Mouse (Mus musculus): ENCODE data around the gene Syn3. TPM values are rescaled to one million over a fixed set of nuclear protein-coding genes. Genes with fewer than 3 reads are reported as not detected.

The Syn3 gene
- polyA plus RNA-seq, 1 experiment from 2014 or later = 4.0 TPM

DNA sequence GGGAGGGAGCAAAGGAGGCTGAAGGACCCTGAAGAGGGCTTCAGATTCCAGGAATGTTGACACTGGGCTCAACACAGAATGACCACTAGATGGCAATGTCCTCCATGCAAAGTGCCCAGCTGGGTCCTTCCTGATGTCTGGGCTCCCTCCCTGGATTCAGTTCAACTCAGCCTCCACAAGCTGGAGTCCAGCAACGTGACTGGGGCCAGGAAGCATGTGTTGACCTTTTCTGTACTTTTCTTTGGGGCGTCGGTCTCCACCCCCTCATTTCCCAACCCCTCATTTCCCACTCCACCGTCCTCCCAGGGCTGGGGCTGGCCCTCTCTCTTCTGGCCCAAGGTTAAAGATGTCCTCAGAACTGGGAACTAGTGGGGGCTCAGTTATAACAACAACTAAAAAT is 433.8 kb downstream of the Syn3 start:
- Histone ChIP-seq H3K4me2 (ENCODE audit: low read depth, severe bottlenecking) (no peak overlapping the region), H3K4me1 (ENCODE audit: control insufficient read depth, insufficient read depth, low read length) (peaks cover 10% of the 10 kb centered on the region; the same call in 1 of the 2 replicates), H3K27ac (replicated peaks; ENCODE audit: low read depth, low read length) (no peak overlapping the region), H3K9me3 (ENCODE audit: control insufficient read depth, low read length) (no peaks in the 10 kb centered on the region), H3K36me3 (ENCODE audit: control insufficient read depth, insufficient read depth, low read length) (no peaks in the 10 kb centered on the region), H3K27me3 (ENCODE audit: control insufficient read depth, insufficient read depth, low read length) (no peaks in the 10 kb centered on the region), H3K4me3 (ENCODE audit: low read depth, low read length) (no peak overlapping the region), H3K9ac (ENCODE audit: low read length) (no peak overlapping the region)
- WGBS = 5% methylated on average over 4 of the region's 4 CpGs
- ATAC-seq (ENCODE audit: insufficient number of reproducible peaks, low FRiP score, low TSS enrichment, low read depth) = peak; percentile 75; the same call in 1 of the 2 replicates
- DNase-seq (ENCODE audit: low spot score) = peak; percentile 85

DNA sequence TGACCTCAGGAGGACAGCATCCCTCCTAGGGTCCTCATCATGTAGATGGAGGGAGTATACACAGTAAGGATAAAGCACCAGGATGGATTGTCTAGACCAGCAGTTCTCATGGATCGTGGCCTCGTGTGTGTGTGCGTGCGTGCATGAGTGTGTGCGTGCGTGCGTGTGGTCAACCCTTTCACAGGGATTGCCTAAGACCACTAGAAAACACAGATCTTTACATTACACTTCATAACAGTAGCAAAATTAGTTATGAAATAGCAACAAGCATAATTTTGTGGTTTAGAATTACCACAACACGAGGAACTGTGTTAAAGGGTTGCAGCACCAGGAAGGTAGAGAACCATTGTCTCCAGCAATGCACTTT is 435.7 kb downstream of the Syn3 start:
- ATAC-seq (ENCODE audit: insufficient number of reproducible peaks, low FRiP score, low TSS enrichment, low read depth) (no peak), DNase-seq (ENCODE audit: low spot score) (no peak)
- H3K4me1 ChIP-seq (ENCODE audit: control insufficient read depth, insufficient read depth, low read length) = 0 out of 2 replicates have a peak, but pooled peaks cover 7% of the 10 kb centered on the region
- no peak overlapping the region for H3K4me3 ChIP-seq (ENCODE audit: low read depth, low read length)
- no peak overlapping the region for H3K4me2 ChIP-seq (ENCODE audit: low read depth, severe bottlenecking)
- no peaks in the 10 kb centered on the region for H3K36me3 ChIP-seq (ENCODE audit: control insufficient read depth, insufficient read depth, low read length)
- H3K27ac ChIP-seq (replicated peaks; ENCODE audit: low read depth, low read length) = no peak overlapping the region
- H3K9me3 ChIP-seq (ENCODE audit: control insufficient read depth, low read length) = no peaks in the 10 kb centered on the region
- no peak overlapping the region for H3K9ac ChIP-seq (ENCODE audit: low read length)
- H3K27me3 ChIP-seq (ENCODE audit: control insufficient read depth, insufficient read depth, low read length) = no peaks in the 10 kb centered on the region
- WGBS = 91% methylated on average over 8 of the region's 8 CpGs

DNA sequence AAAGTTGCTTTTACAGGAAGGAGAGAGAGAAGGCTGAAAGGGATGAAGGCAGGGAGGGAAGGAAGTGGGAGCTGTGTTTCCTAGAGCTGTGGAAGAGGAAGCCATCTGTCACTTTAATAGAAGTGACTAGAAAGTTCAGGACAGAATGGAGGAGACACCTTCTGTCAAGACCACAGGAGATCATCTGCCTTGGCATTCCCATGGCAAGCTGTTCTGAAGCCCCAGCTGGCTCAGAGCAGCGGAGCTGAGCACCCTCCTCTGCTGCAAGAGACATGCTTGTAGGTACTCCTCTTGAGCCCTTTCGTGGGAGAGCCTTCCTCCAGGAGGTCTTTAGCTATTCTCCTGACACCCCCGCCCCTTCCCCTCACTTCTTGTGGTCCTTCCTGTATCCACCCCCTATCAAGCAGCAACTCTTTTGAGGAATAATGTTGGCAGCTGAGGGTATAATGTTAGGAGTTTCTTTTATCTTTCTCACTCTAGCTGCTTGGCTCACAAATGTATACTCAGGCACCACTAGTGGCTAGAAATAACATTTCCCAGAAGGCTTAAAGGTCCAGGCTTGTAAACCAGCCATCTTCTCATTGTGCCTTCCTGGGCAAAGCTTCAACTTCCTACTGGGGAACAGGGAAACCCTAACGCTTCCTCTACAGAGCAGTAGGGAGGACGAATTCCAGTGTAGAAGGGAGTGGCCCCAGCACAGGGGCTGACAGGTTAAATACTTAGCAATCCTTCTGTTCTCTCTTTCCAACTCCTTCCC is 436.3 kb downstream of the Syn3 start:
- WGBS = 59% methylated on average over 5 of the region's 5 CpGs
- Histone ChIP-seq H3K4me3 (ENCODE audit: low read depth, low read length) (no peak overlapping the region), H3K4me2 (ENCODE audit: low read depth, severe bottlenecking) (no peak overlapping the region), H3K27me3 (ENCODE audit: control insufficient read depth, insufficient read depth, low read length) (no peaks in the 10 kb centered on the region), H3K27ac (replicated peaks; ENCODE audit: low read depth, low read length) (no peak overlapping the region), H3K36me3 (ENCODE audit: control insufficient read depth, insufficient read depth, low read length) (no peaks in the 10 kb centered on the region), H3K4me1 (ENCODE audit: control insufficient read depth, insufficient read depth, low read length) (0 out of 2 replicates have a peak, but pooled peaks cover 5% of the 10 kb centered on the region), H3K9me3 (ENCODE audit: control insufficient read depth, low read length) (no peaks in the 10 kb centered on the region), H3K9ac (ENCODE audit: low read length) (no peak overlapping the region)
- DNase-seq (ENCODE audit: low spot score) (no peak), ATAC-seq (ENCODE audit: insufficient number of reproducible peaks, low FRiP score, low TSS enrichment, low read depth) (no peak)

DNA sequence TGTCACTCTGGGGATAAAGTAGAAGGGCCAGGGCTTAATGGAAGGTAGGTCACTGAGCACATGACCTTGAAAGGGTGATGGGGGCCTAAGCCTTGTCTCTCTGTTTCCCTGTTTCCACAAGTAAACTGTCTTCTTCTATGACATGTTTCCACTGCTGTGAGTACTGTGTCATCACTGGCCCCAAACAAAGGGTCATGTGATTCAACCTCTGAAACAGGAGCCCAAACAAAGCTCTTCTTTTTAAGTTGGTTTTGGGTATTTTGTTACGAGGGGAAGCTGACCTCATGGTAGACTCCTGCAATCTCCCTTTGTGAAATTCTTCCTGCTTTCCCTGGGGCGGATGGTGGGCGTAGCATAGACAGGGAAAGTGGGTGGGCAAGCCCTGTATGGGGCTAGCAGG is 438.4 kb downstream of the Syn3 start:
- Histone ChIP-seq H3K4me1 (ENCODE audit: control insufficient read depth, insufficient read depth, low read length) (0 out of 2 replicates have a peak, but pooled peaks cover 5% of the 10 kb centered on the region), H3K9me3 (ENCODE audit: control insufficient read depth, low read length) (no peaks in the 10 kb centered on the region), H3K36me3 (ENCODE audit: control insufficient read depth, insufficient read depth, low read length) (no peaks in the 10 kb centered on the region), H3K9ac (ENCODE audit: low read length) (no peak overlapping the region), H3K27me3 (ENCODE audit: control insufficient read depth, insufficient read depth, low read length) (no peaks in the 10 kb centered on the region), H3K4me2 (ENCODE audit: low read depth, severe bottlenecking) (no peak overlapping the region), H3K27ac (replicated peaks; ENCODE audit: low read depth, low read length) (no peak overlapping the region), H3K4me3 (ENCODE audit: low read depth, low read length) (no peak overlapping the region)
- DNase-seq (ENCODE audit: low spot score) (no peak), ATAC-seq (ENCODE audit: insufficient number of reproducible peaks, low FRiP score, low TSS enrichment, low read depth) (no peak)
- 81% methylated on average over 3 of the region's 3 CpGs for WGBS

DNA sequence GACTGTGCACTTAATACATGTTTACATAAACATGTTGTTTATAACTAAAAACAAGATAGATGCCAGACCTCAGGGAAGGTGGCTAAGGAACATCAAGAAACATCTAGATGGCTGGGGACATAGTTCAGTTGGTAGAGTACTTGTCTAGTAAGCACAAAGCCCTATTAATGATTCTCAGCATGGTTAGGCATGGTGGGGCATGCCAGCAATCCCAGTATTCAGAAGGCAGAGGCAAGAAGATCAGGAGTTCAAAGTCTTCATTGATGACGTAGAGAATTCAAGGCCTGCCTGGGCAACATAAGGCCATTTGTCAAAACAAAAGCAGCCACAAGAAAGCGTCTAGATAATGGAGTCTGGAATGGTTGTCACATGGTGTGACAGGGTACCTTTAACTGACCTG is 441.0 kb downstream of the Syn3 start:
- Histone ChIP-seq H3K4me1 (ENCODE audit: control insufficient read depth, insufficient read depth, low read length) (0 out of 2 replicates have a peak, but pooled peaks cover 5% of the 10 kb centered on the region), H3K4me3 (ENCODE audit: low read depth, low read length) (no peak overlapping the region), H3K27ac (replicated peaks; ENCODE audit: low read depth, low read length) (no peak overlapping the region), H3K36me3 (ENCODE audit: control insufficient read depth, insufficient read depth, low read length) (no peaks in the 10 kb centered on the region), H3K4me2 (ENCODE audit: low read depth, severe bottlenecking) (no peak overlapping the region), H3K27me3 (ENCODE audit: control insufficient read depth, insufficient read depth, low read length) (no peaks in the 10 kb centered on the region), H3K9ac (ENCODE audit: low read length) (no peak overlapping the region), H3K9me3 (ENCODE audit: control insufficient read depth, low read length) (no peaks in the 10 kb centered on the region)
- 66% methylated on average over 2 of the region's 2 CpGs for WGBS
- ATAC-seq (ENCODE audit: insufficient number of reproducible peaks, low FRiP score, low TSS enrichment, low read depth) (no peak), DNase-seq (ENCODE audit: low spot score) (no peak)

DNA sequence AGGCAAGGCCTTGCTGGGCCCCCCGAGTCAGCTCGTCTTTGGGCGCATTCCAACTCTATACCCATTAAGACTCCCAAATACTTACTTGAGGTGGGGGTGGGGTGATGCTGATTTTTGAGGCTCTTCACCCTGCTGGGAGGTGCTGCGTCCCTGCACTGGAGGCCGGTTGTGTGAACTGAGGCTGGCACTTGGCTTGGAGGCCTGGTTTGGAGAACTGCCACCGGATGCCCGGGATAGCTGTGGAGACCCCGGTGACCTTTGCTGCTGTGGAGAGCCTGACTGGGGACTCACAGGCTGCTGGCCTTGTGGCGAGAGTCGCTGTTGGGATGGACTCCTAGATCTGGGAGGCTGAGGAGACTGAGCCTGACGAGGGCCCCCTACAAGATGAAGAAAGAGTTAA is 441.4 kb downstream of the Syn3 start:
- DNase-seq (ENCODE audit: low spot score) = no peak

DNA sequence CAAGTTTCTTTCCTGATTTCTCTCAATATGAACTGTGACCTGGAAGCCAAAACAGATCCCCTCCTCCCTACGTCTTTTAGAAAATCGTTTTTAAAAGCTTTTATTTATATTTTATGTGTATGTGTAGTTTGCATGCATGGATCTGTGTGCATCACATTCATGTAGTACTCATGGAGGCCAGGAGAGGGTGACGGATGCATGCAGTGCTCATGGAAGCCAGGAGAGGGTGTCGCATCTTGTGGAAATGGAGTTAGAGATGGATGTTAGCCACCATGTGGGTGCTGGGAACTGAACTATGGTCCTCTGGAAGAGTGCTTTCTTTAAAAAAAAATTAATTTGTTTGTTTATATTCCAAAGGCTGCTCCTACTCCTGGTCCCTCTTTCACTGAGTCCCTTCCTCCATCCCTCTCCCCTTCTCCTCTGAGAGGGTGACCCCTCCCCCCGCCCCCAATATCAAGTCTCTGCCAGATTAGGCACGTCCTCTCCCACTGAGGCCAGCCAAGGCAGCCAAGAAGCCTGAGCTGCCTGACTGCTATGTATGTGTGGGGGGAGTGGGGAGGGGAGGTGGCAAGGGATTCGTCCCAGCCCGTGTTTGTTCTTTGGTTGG is 442.3 kb downstream of the Syn3 start:
- H3K9ac ChIP-seq (ENCODE audit: low read length) = no peak overlapping the region
- WGBS = 84% methylated on average over 8 of the region's 8 CpGs
- no peak overlapping the region for H3K4me3 ChIP-seq (ENCODE audit: low read depth, low read length)
- no peak for ATAC-seq (ENCODE audit: insufficient number of reproducible peaks, low FRiP score, low TSS enrichment, low read depth)
- no peak for DNase-seq (ENCODE audit: low spot score)
- H3K9me3 ChIP-seq (ENCODE audit: control insufficient read depth, low read length) = no peaks in the 10 kb centered on the region
- H3K27ac ChIP-seq (replicated peaks; ENCODE audit: low read depth, low read length) = no peak overlapping the region
- H3K4me2 ChIP-seq (ENCODE audit: low read depth, severe bottlenecking) = no peak overlapping the region
- no peaks in the 10 kb centered on the region for H3K36me3 ChIP-seq (ENCODE audit: control insufficient read depth, insufficient read depth, low read length)
- no peaks in the 10 kb centered on the region for H3K27me3 ChIP-seq (ENCODE audit: control insufficient read depth, insufficient read depth, low read length)
- H3K4me1 ChIP-seq (ENCODE audit: control insufficient read depth, insufficient read depth, low read length) = 0 out of 2 replicates have a peak, but pooled peaks cover 5% of the 10 kb centered on the region

More for the DNA sequence above, 441.4 kb downstream of the Syn3 start:
- H3K27me3 ChIP-seq (ENCODE audit: control insufficient read depth, insufficient read depth, low read length) = no peaks in the 10 kb centered on the region
- H3K4me3 ChIP-seq (ENCODE audit: low read depth, low read length) = no peak overlapping the region
- ATAC-seq (ENCODE audit: insufficient number of reproducible peaks, low FRiP score, low TSS enrichment, low read depth) = no peak
- 80% methylated on average over 11 of the region's 11 CpGs for WGBS
- 0 out of 2 replicates have a peak, but pooled peaks cover 5% of the 10 kb centered on the region for H3K4me1 ChIP-seq (ENCODE audit: control insufficient read depth, insufficient read depth, low read length)
- no peak overlapping the region for H3K27ac ChIP-seq (replicated peaks; ENCODE audit: low read depth, low read length)
- H3K4me2 ChIP-seq (ENCODE audit: low read depth, severe bottlenecking) = no peak overlapping the region
- H3K36me3 ChIP-seq (ENCODE audit: control insufficient read depth, insufficient read depth, low read length) = no peaks in the 10 kb centered on the region
- no peak overlapping the region for H3K9ac ChIP-seq (ENCODE audit: low read length)
- no peaks in the 10 kb centered on the region for H3K9me3 ChIP-seq (ENCODE audit: control insufficient read depth, low read length)

DNA sequence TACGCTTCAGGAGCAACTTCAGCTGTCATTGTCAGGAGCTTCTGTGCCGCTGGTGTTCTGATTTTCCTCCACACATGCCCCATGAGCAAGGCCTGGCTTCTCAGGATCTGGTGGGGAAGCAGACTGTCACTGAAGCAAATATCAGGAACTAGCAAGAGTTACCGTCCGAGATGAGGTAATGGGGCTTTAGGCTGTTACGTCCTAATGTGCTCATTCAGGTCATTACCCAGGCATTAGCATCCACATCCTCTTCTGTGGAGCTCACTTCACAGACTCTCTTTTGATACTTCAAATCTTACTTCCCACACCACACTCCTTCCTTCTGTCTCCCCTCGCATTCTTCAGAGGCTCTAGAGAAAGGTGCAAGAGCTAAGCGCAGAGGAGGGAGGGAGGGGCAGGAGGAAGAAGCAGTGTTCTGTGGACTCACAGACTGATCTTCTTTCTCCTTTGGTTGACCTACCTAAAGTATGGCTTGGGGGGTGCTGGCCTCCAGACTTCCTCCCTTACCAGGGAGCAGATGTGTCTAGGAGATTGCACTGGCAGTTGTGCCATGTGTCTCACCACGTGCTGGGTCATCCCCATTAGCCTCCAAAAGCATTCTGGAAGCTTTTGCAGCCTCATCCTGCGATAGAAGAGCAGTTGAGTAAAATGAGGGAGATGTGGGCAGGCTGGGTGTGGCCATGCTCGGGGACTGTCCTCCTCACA is 445.7 kb downstream of the Syn3 start:
- Histone ChIP-seq H3K4me3 (ENCODE audit: low read depth, low read length) (no peak overlapping the region), H3K9me3 (ENCODE audit: control insufficient read depth, low read length) (no peaks in the 10 kb centered on the region), H3K36me3 (ENCODE audit: control insufficient read depth, insufficient read depth, low read length) (no peaks in the 10 kb centered on the region), H3K9ac (ENCODE audit: low read length) (no peak overlapping the region), H3K27ac (replicated peaks; ENCODE audit: low read depth, low read length) (no peak overlapping the region), H3K4me2 (ENCODE audit: low read depth, severe bottlenecking) (no peak overlapping the region), H3K27me3 (ENCODE audit: control insufficient read depth, insufficient read depth, low read length) (no peaks in the 10 kb centered on the region), H3K4me1 (ENCODE audit: control insufficient read depth, insufficient read depth, low read length) (no peaks in the 10 kb centered on the region)
- ATAC-seq (ENCODE audit: insufficient number of reproducible peaks, low FRiP score, low TSS enrichment, low read depth) = no peak
- WGBS = 78% methylated on average over 10 of the region's 10 CpGs
- DNase-seq (ENCODE audit: low spot score) = no peak
